Mouse (Mus musculus): Measurements from ENCODE around the gene Igf2bp2.

DNA sequence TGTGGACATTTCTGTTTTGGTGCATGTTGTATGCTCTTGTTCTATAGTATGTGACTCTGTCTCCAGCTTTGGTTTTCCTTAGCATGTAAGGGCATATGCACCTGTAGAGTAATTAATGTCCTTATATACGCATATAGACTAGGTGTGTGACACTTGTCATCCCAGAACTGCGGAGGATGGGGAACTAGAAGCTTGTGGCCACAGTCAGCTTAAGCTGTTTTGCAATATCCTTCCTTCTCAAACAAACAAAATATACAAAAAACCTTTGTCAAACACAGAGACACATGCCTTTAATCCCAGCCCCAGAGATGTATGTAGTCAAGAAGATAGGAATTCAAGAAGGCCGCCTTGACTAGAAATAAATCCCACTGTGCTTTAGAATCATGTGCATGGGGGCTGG, 117.2 kb downstream of the Igf2bp2 start:
- TF ChIP-seq CTCF (IDR thresholded peaks at IDR 0.05; ENCODE audit: low read depth, low read length) (no peak), POLR2A (IDR thresholded peaks at IDR 0.05; ENCODE audit: borderline replicate concordance, low read depth, low read length) (no peak)

Measured in bone marrow macrophage, adult 2 months (primary cell).